Mouse (Mus musculus): ENCODE results near the gene Cspg4.
"Not testable (repeated sequence)": the region's sequence is repeated elsewhere in the genome, so short reads cannot be mapped to it uniquely, and the experiment has no call there.

The Cspg4 gene

GRCm38 (mm10) chr9:56891517-56892011 is 26.7 kb downstream of the Cspg4 start:
- peak; percentile 13 for DNase-seq (ENCODE audit: low spot score)

- no peak for DNase-seq (ENCODE audit: low spot score)
Measured at GRCm38 (mm10) chr9:56892111-56892510, 27.3 kb downstream of the Cspg4 start.

GRCm38 (mm10) chr9:56893313-56893712 is 28.5 kb downstream of the Cspg4 start:
- no peak for DNase-seq (ENCODE audit: low spot score)

GRCm38 (mm10) chr9:56894006-56894405 is 29.2 kb downstream of the Cspg4 start:
- no peak for DNase-seq (ENCODE audit: low spot score)

GRCm38 (mm10) chr9:56896779-56897178 is 31.9 kb downstream of the Cspg4 start:
- DNase-seq (ENCODE audit: low spot score): no peak

- DNase-seq (ENCODE audit: low spot score): no peak
Measured at GRCm38 (mm10) chr9:56899409-56899808, 34.6 kb downstream of the Cspg4 start.

- no peak for DNase-seq (ENCODE audit: low spot score)
Measured at GRCm38 (mm10) chr9:56900060-56900459, 35.2 kb downstream of the Cspg4 start.

- DNase-seq (ENCODE audit: low spot score): no peak
Measured at GRCm38 (mm10) chr9:56900571-56900970, 35.7 kb downstream of the Cspg4 start.

GRCm38 (mm10) chr9:56901187-56901586 is 36.4 kb downstream of the Cspg4 start:
- no peak for DNase-seq (ENCODE audit: low spot score)

- no peak for DNase-seq (ENCODE audit: low spot score)
Measured at GRCm38 (mm10) chr9:56903662-56904061, 38.8 kb downstream of the Cspg4 start.

GRCm38 (mm10) chr9:56907549-56907948 is 42.7 kb downstream of the Cspg4 start:
- no peak for DNase-seq (ENCODE audit: low spot score)

- DNase-seq (ENCODE audit: low spot score): not testable (repeated sequence)
Measured at GRCm38 (mm10) chr9:56909991-56910390, 45.2 kb downstream of the Cspg4 start.

- no peak for DNase-seq (ENCODE audit: low spot score)
Measured at GRCm38 (mm10) chr9:56911017-56911416, 46.2 kb downstream of the Cspg4 start.

GRCm38 (mm10) chr9:56913991-56914390 is 49.2 kb downstream of the Cspg4 start:
- DNase-seq (ENCODE audit: low spot score): no peak

- no peak for DNase-seq (ENCODE audit: low spot score)
Measured at GRCm38 (mm10) chr9:56915116-56915515, 50.3 kb downstream of the Cspg4 start.

- DNase-seq (ENCODE audit: low spot score): no peak
Measured at GRCm38 (mm10) chr9:56915695-56916410, 51.0 kb downstream of the Cspg4 start.

GRCm38 (mm10) chr9:56917131-56917530 is 52.3 kb downstream of the Cspg4 start:
- DNase-seq (ENCODE audit: low spot score): no peak

GRCm38 (mm10) chr9:56918466-56918865 is 53.6 kb downstream of the Cspg4 start:
- no peak for DNase-seq (ENCODE audit: low spot score)

GRCm38 (mm10) chr9:56922746-56923145 is 57.9 kb downstream of the Cspg4 start:
- DNase-seq (ENCODE audit: low spot score): no peak

GRCm38 (mm10) chr9:56923841-56924650 is 59.2 kb downstream of the Cspg4 start:
- DNase-seq (ENCODE audit: low spot score): no peak

- DNase-seq (ENCODE audit: low spot score): no peak
Measured at GRCm38 (mm10) chr9:56924651-56925027, 59.8 kb downstream of the Cspg4 start.

- DNase-seq (ENCODE audit: low spot score): no peak
Measured at GRCm38 (mm10) chr9:56925291-56926024, 60.6 kb downstream of the Cspg4 start.

GRCm38 (mm10) chr9:56926025-56926360 is 61.2 kb downstream of the Cspg4 start:
- DNase-seq (ENCODE audit: low spot score): no peak
